Mouse (Mus musculus) retina, embryonic 14.5 days (tissue): Measurements from ENCODE around the gene Dact1.

Source experiments
- DNase-seq: peaks from one replicate; pipeline ENCODE4 v3.0.0-alpha.2; 2015; ENCODE audit warnings: low spot score

Dact1 gene

DNA sequence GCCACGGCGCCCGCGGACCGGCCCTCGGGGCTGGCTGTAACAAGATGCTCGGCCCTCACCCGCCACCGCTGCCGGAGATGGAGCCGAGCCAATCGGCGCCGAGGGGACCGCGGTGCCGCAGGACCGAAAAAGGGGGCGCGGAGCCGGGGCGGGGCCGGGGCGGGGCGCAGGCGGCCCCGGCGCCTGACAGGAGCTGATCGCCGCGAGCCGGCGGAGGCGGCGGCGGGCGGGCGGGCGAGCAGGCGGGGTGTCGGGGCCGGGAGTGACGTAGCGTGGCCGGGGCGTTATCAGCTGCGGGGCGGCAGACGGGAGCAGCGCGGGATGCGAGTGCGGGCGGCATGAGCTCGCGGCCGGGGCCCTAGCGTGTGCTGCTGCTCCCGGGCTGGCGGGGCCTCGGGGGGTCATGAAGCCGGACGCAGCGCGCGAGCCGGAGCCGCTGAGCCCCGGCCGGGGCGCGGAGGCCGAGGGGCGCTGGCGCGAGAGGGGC lies at the start of gene Dact1:
Dact1 (plus strand) TSS at position 304 of the 487 bp plus-strand sequence.
- DNase-seq = peak; percentile 78

DNA sequence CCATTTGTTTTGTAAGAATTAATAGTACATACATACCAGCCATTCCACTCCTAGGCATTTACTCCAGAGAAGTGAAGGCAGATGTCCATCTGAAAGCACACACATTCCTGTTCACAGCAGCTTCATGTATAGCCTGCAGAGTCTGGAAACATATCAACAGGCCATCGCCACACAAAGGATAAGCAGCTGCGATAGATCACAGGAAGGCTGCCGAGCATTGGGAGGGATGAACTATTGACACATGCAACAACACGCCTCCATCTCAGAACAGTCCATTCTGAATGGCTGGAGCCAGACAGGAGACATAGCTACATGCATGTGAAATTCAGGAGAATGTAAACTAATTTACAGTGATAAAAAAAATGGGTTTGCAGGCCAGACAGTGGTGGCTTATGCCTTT lies 45.5 kb upstream of the Dact1 start:
- DNase-seq = no peak

DNA sequence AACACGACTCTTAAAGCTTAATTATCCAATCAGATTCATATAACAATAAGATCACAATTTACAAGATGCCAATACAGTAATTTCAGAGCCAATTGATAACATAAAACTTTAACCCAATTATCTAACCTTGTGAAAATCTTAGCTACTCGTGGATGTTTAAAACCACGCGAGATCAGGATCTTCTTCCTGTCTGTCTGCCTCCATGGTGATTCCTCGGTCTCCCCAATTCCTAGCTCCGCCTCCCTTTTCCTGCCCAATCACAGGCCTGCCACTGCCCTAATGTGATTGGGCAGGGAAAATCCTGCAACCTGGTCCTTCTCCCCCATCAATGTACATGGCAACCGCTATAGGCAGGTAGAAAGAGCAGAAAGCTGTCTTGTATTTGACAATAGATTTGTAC lies 40.3 kb upstream of the Dact1 start:
- DNase-seq = no peak

DNA sequence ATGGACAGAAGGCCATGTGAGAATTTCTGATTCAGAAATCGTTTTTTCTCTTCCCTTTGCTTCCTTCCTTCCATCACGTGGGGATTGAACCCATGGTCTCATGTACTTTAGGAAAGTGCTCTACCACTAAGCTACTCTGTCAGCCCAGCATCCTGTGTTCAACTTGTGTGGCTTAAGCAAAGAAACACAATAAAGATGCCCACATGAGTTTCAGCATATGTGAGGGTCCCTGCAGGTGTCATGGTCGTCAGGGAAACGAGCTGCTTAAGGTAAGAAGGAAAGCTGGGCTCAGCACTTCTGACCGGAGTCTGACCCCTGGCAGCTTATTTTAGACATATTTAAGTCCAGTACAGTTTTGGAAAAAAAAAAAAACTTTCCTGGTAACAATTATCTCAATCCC lies 38.6 kb upstream of the Dact1 start:
- no peak for DNase-seq

DNA sequence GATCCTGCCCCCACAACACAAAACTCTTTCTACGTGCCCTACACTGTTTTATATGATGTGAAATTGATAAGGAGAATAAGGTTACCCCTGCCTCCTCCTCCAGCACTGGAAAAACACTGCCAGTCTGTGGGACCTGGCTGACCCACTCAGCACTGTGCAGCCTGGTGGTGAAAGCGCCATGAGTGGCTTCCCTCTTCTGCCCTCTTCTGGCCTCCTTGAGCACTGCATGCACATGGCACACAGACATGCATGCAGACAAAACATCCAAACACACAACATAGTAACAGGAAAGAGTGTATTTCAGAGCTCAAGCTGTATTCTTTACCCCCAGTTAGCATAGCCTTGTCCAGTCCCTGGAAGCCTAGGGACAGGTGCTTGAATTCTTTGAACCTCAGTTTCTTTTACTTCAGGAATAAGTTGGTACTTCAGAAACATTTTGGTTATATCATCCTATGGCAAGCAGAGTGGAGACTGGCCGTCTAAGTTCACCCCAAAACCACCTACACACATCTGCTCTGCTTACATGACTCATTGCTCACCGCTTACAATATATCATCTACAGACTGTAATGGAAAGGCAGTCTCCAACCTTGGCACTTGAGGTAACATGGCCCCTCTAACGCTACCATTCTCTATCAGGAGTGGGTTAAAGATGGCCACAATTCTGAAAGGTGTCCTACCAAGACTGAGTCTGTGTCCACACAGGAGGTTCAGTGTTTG lies 35.0 kb upstream of the Dact1 start:
- no peak for DNase-seq

DNA sequence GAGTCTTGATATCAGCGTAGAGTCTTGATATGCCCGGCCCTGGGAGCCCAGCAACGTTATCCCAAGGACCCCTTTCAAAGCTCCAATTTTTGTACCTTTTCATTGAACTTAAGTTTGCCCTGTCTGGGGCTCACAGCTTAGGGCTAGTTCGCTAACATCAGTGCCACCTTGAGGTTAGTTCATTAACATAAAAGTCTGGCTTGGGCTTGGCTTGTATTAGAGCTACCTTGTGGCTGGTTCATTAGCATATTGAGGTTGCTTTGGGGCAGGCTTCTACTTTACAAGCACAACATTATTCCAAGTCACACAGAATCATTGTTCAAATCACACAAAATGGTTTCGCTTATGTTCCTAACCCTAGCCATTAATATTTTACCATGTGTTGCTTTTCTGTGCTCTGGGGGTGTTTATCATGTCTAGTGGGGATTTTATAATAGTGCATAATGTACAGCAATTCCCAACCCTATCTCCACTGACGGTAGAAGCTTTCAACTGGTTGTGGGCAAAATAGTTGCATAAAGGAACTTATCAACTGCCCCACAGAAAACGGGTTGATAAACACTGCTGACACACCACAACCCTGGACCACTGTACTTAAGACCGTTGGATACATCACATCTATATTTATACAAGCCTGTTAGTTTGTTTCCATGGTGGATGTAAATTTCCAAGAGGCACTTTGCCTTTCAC lies 33.6 kb upstream of the Dact1 start:
- DNase-seq = no peak

DNA sequence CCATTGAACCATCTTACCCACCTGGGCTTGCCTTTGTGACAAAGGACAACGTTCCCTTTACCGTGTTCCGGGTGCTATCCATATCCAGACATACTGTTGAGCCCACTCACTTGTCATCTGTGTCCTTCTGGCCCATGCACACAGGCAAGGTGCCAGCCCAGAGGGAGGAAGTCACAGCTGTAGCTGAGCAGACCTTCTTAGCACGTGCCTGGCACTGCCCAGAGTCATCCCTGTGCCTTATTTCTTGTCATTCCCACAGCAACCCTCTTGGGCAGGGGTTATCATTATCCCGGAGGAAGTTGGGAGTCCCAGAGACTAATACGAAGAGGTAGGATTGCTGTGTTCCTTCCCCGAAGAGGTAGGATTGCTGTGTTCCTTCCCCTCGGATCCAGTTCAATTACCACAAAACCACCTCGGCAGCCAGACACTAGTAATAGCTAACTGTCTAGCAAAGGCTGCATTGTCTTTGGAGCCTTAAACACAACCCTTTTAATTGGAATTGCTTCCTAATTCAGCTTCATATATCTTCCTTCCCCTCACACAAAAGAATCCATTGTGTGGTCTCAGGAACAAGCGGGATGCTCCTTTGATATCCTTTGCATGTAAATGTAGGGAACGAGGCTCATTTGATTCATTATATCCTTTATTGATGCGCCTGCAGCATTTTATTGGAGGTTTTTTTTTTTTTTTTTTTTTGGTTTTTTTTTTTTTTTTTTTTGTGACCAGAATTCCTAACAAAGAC lies 30.0 kb upstream of the Dact1 start:
- DNase-seq = peak; percentile 25

DNA sequence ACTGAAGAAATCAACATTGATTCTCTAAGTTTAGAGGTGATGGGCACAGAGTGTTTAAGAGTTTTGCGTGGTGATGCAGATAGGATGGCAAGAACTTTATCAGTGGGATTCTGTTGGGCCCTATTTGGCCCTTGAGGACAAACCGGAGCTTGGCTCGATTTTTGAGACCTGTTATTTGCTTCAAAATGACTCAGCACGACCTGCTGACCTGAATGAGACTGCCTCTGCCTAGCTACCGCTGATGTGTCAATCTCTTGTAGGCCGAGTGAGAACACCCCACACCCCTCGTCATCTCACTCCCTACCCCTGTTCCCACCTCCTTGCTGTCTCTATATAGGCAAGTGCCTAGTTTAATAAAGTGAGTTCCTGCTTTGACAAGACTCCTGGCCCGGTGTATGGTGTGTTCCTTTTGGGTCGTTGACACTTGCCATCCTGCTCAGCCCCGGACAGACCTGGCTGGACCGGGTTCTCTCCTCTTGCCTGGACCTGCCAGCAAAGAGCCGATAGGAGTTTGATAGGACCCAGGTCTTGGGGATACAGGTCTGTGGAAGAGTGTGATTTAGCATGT lies 28.4 kb upstream of the Dact1 start:
- DNase-seq = no peak

DNA sequence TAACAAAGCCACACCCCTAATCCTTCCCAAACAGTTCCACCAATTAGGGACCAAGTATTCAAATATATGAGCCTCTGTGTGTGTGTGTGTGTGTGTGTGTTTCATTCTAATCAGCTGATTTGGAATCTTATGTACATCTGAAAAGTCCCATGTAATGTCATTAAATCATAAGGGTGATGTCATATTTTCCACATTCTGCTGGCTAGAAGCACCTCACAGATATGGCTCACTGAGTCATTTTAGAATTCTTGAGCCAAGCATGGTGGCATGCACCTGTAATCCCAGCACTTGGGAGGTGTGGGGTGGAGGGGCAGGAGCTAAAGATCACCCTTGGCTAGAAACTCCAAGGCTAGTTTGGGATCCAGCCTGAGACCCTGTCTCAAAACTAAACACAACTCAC lies 24.3 kb upstream of the Dact1 start:
- no peak for DNase-seq

DNA sequence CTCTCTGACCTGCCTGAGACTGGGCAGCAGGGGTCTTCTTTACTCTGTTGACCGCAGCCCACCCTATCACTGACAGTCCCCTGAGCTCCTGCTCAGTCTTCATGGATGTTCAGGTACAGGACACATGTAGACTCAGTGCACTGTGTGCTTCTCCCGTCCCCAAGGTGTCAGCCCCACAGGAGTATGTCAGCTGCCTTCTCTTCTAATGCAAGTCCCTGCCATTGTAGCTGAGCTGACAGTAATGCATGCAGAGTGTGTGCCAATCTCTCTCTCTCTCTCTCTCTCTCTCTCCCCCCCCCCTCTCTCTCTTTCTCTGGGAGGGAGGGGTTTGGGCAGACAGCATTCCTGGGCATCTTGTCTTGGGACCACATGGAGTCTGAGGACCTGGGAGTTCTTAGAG lies 19.2 kb upstream of the Dact1 start:
- DNase-seq = no peak

DNA sequence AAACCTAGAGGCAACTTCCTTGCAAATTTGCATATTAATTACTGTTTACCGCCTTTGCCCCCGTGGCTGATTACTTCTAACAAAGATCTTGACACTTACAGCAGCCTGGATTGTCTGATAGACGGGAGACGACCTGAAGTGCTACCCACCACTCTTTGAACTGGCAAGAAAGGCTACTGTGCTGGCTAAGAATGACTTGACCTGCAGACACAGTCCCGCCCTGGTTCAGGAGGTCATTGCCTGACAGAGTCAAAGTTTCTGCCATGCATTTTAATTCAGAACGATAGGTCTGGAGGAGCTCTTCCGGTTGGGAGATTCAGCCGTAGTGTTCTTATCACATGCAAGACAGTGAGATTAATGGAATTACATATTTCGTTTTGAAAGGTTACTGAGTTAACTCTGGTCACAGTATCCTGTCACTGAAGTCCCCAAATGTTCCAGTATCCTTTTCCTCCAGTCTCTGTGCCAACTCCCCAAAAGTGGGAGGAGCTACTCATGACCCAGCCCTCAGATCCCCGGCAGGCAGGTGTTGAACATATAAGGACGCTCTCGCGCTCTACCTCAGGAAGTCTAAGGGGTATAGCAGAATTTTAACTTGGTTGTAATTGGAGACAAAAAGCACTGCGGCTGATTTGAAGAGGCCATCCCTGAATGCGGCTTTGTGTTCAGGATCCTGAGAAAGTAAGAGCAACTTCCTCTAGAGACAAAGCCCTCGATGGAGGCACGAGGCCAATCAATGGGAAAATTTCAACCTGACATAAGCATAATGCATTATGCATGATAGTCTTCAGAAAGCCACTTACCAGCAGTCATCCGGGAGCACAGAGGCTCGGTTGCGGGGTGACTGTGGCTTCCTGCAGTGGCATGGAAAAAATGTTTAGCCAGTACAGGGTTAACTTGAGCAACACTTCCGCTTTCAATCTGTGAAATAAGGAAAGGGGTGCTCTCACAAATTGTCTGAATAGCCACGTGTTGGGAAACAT lies 15.4 kb upstream of the Dact1 start:
- peak; percentile 33 for DNase-seq

DNA sequence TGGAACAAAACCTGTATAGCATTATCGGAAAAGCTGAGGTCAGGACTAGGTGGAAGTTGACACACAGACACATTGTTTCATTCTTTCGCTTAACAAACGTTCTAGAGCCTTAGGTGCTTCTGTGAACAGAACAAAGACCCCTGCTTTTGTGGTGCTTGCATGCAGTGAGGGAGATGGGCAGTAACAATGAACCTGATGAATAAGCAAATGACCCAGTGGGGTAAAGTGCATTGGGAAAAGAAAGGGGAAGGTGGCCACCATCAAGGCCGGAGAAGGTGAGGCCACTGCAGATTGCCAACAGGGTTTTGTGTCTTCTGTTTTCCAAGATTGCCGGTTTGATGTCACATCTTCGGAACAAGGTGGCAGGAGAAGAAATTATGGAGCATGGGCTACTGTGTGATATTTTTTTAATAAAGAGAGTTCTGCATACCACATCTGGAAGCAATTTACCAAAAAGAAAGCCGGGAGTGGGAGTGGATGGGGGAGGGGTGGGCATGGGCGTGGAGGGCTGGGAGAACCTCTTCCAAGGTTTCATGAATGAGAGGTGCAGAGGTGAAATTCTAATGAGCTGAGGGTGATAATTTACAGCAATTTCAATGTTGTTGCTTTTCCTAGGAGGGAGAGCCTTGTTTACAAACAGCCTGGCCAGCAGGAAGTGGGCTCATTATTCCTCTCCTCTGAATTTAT lies 12.7 kb upstream of the Dact1 start:
- DNase-seq = no peak

DNA sequence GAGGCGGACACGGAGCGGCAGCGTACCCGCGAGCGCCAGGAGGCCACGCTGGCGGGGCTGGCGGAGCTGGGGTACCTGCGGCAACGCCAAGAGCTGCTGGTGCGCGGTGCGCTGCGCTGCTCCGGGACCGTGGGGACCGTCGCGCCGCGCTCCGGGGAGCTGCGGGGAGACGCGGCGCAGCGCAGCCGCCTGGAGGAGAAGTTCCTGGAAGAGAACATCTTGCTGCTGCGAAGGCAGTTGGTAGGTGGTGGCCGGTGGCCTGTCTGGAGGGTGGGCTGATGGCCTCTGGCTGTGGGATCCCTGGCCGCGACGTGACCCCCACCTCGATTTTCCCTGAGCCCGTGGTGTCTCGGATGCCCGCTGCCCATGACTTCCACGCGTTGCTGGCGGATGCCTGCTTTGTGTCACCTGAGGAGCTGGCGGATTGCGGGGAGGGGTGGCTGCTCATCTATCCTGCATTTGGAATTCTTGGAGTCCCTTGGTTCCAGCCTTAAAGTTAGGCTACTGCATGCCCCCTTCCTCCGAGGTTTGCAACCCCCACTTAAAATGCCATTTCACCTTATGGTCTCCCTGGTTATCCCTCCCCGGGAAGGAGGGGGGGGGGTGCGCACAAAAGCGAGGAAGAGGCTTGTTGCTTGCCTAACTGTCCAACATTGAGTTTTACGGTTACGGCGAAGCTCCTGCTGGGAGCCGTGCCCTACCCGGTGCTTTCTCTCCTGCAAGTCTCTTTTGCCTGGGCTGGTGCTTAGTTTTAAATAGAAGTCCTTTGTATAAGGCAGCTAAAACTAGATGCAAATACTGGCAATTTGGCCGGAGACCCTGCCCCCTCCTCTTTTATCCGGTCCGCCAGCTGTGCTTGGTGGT lies 616 bp downstream of the Dact1 start:
- peak; percentile 51 for DNase-seq

DNA sequence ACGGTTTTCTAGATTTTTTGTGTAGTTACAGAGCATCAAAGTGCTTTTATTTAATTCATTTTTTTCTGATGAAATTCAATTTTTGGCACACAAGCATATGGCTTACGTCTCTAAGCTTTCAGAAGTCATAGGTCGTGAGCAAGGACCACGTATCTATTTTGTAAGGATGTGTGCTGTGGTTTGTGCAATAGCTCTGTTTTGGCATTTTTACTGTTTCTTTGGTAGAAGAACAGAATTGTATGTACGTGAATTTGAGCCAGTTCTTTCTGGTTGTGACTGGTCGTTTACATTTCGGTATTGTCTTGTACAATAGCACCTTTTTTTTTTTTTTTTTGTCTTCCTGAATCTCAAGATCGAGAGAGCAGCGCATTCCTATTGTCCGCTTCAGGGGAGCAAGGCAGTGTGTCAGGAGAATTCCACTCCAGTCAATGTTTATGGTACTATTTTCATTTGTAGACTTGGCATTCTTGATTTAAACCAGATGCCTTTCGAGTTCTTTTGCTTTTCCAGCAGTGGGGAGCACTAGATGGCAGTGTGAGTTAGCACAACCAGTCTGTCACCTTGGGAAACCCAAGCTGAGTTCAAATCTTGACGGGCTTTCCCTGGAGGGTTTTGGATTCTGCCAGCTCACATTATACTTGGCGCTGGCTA lies 1.7 kb downstream of the Dact1 start:
- peak; percentile 58 for DNase-seq

DNA sequence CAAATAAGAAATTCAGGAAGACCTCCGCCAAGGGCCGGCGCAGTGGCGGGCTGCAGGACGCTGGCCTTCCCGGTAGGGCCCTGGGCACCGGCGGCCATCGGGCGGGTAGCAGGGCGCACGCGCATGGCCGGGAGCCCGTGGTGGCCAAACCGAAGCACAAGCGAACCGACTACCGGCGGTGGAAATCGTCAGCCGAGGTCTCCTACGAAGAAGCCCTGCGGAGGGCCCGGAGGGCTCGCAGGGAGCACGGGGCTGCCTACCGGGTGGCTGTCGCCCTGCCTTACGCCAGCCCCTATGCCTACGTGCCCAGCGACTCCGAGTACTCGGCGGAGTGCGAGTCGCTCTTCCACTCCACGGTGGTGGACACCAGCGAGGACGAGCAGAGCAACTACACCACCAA lies 8.6 kb downstream of the Dact1 start:
- DNase-seq = no peak

DNA sequence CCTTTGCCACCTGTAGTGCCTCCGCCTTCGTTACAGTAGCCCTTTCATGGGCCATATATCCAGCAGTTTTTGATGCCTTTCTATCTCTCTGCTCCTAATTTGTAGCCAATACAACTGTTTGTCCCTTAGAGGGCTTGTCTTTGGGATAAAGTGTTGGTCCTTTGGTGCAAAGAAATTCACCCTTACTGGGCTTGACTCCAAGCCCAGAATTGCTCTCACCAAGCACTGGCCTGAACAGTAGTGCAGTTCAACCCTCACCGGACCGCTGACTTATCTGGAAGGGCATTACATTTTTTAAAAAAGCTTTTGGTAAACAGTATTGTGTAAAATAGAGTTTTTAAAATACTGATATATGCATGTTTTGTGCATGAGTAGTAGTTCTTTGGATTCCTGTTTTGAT lies 9.9 kb downstream of the Dact1 start:
- no peak for DNase-seq

DNA sequence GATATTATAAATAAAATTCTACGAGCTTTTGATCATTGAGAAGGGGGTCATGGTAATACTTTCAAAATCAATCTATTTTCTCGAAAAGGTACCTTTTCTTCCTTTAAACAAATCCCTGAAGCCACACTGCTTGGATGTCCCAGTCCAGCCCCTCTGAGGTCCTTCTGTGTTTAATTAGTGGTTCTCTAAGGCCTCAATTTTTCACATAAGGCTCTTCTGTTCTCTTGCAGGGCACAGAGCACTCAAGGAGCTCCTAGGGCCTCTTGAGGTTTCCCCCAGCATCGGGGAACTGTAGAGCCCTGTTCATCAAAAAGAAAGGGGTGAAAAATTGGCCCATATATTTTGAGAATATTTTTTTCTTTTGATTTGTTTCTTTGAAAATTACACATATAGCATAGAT lies 23.0 kb downstream of the Dact1 start:
- no peak for DNase-seq

DNA sequence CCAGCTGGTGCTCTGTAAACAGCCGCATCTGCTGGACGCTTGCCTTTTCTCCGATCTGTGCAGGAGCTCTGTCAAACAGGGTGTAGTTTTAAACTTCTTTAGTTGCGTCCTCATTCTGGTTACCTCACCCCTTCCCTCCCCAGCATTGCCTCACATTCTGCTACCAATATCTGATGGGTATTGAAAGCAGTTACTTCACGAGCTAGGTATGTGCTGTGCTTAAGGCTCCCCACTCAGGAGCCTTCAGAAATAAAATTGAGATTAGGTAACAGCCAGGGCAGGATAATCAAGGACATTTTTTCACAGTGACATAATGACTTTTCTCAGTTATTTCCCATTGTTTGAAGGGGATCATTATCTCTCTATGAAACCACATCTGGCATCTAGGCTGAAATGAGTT lies 23.9 kb downstream of the Dact1 start:
- no peak for DNase-seq

DNA sequence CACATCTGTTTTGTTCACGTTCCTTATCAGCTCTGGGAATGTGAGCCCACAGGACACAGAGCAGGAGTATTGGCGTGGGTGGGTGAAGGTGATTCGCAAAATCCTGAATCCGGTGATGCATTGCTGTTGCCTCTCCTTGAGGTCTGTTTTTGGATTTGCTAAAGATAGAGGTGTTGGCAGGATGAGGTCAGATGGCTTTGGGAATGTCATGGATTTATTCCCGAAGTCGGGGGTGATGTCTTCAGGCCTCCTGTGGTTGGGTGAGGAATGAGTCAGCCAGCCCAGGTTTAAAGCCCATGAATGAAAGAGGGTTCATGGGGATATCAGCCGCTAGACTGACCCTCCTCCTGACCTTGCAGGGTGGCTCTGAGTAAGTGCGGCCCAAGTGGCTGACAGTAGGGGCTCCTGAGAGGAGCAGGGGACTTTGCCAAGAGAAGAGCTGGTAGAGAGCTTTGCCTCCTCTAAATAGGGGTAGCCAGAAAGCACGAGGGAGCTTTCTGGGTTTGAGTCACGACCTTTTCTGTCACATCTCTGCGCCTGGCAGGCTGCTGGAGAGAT lies 27.4 kb downstream of the Dact1 start:
- DNase-seq = no peak
